Mouse (Mus musculus): ENCODE data around the gene Fibp.

Fibp gene

GRCm38 (mm10) chr19:5465037-5465436 is 4.6 kb downstream of the Fibp start:
- DNase-seq (ENCODE audit: low spot score) = no peak

GRCm38 (mm10) chr19:5466916-5467500 is 6.6 kb downstream of the Fibp start:
- DNase-seq (ENCODE audit: low spot score) = no peak

- DNase-seq (ENCODE audit: low spot score) = no peak
Observed at GRCm38 (mm10) chr19:5468374-5468773, 8.0 kb downstream of the Fibp start, which contains the start of gene Ctsw. Gene Ctsw (minus strand): TSS chr19:5468507.

- DNase-seq (ENCODE audit: low spot score) = no peak
Observed at GRCm38 (mm10) chr19:5471846-5472245, 11.4 kb downstream of the Fibp start.

GRCm38 (mm10) chr19:5472857-5473256 is 12.4 kb downstream of the Fibp start:
- DNase-seq (ENCODE audit: low spot score) = no peak

GRCm38 (mm10) chr19:5473720-5474119 is 13.3 kb downstream of the Fibp start, which contains the start of gene Efemp2:
Gene Efemp2 (plus strand): TSS chr19:5473954.
- peak; percentile 87 for DNase-seq (ENCODE audit: low spot score)

- peak; percentile 76 for DNase-seq (ENCODE audit: low spot score)
Observed at GRCm38 (mm10) chr19:5474281-5475068, 14.1 kb downstream of the Fibp start.

- DNase-seq (ENCODE audit: low spot score) = no peak
Observed at GRCm38 (mm10) chr19:5475069-5475714, 14.8 kb downstream of the Fibp start.

- DNase-seq (ENCODE audit: low spot score) = no peak
Observed at GRCm38 (mm10) chr19:5477004-5477667, 16.7 kb downstream of the Fibp start.

GRCm38 (mm10) chr19:5477668-5478300 is 17.4 kb downstream of the Fibp start:
- no peak for DNase-seq (ENCODE audit: low spot score)

GRCm38 (mm10) chr19:5480016-5480415 is 19.6 kb downstream of the Fibp start:
- no peak for DNase-seq (ENCODE audit: low spot score)

GRCm38 (mm10) chr19:5481398-5481797 is 21.0 kb downstream of the Fibp start:
- DNase-seq (ENCODE audit: low spot score) = no peak

GRCm38 (mm10) chr19:5483386-5484359 is 23.3 kb downstream of the Fibp start:
- peak; percentile 40 for DNase-seq (ENCODE audit: low spot score)

GRCm38 (mm10) chr19:5484496-5484895 is 24.1 kb downstream of the Fibp start:
- no peak for DNase-seq (ENCODE audit: low spot score)

- DNase-seq (ENCODE audit: low spot score) = no peak
Observed at GRCm38 (mm10) chr19:5485371-5485770, 25.0 kb downstream of the Fibp start.

GRCm38 (mm10) chr19:5485821-5486220 is 25.4 kb downstream of the Fibp start:
- no peak for DNase-seq (ENCODE audit: low spot score)

GRCm38 (mm10) chr19:5486286-5486685 is 25.9 kb downstream of the Fibp start:
- peak; percentile 64 for DNase-seq (ENCODE audit: low spot score)

GRCm38 (mm10) chr19:5486771-5487170 is 26.4 kb downstream of the Fibp start:
- DNase-seq (ENCODE audit: low spot score) = no peak

- peak; percentile 98 for DNase-seq (ENCODE audit: low spot score)
Observed at GRCm38 (mm10) chr19:5487768-5488550, 27.5 kb downstream of the Fibp start, which contains the start of gene Mus81. Gene Mus81 (minus strand): TSS chr19:5488402.
